Mouse (Mus musculus) urinary bladder, postnatal 14 days (tissue): ENCODE measurements around the gene Srp54b.
"Not testable (repeated sequence)": the region's sequence is repeated elsewhere in the genome, so short reads cannot be mapped to it uniquely, and the experiment has no call there.

Experiments used
- DNase-seq: peaks from one replicate; pipeline ENCODE4 v3.0.0; 2021; ENCODE audit warnings: low spot score

Gene Srp54b

GRCm38 (mm10) chr12:55154559-55155448, at the start of gene Srp54b:
TSS of gene Srp54b (plus strand) at chr12:55155104.
- DNase-seq, result not testable (repeated sequence)

DNA sequence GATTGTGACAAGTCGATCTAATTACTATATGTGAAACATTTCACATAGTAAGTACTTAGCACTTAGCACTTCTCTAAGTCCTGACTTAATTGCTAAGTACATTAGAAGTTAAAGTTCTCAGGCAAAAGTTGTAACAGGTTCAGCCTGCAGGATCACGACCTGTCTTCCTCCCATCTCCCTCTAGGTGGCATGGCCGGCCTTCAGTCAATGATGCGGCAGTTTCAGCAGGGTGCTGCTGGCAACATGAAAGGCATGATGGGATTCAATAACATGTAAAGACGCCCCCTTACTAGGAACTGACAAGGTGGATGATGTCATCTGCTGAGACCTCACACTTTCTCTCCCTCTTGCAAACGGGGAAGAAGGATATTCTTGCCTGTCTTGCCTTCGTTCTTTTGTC, 42.3 kb upstream of the Srp54b start:
- not testable (repeated sequence) for DNase-seq

GRCm38 (mm10) chr12:55124242-55124641, 30.7 kb upstream of the Srp54b start, which contains the start of gene Fam177a:
TSS of gene Fam177a (plus strand) at chr12:55124469.
- DNase-seq, result not testable (repeated sequence)

GRCm38 (mm10) chr12:55124731-55125130, 30.2 kb upstream of the Srp54b start:
- not testable (repeated sequence) for DNase-seq

DNA sequence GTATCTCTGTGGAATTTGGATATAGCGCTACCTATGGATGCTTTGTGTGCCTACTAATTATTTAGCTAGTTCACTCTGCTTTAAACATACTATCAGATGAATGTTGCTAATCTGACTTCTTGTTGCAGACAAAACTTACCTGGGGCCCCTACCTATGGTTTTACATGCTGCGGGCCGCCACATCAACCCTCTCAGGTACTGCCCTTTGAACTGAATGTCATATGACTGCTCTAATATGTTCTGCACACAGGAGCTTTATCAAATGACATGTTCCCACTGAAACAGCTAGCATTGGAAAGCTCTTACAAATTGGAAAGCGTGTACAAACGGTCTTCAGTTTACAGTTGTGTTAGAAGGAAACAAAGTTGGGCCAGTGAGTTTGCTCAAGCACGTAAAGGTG, 19.4 kb upstream of the Srp54b start:
- DNase-seq, result not testable (repeated sequence)

GRCm38 (mm10) chr12:55137859-55138258, 17.0 kb upstream of the Srp54b start:
- DNase-seq, result not testable (repeated sequence)

GRCm38 (mm10) chr12:55155449-55155783, 512 bp downstream of the Srp54b start:
- DNase-seq, result not testable (repeated sequence)

DNA sequence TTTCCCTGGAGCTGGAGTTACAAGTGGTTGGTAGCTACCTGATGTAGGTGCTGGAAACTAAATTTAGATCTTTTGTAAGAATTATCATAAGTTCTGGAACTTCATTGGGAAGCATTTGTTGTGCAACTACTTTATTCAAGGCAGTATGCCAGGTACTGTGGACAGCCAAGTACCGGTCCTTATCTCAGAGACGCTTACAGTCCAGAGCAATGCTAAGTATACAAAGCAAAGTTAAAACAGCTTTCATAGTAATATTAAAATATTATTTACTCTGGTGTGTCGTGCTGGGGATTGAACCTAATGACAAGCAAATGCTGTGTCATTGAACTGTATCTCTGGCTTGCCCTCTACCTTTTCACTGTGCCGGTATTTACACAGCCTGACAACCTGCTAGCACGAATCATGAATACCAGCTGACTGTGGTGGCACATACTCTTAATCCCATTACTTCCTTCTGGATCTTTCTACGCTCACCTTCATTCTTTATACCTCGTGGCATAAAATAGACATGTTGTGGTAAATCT, 12.2 kb downstream of the Srp54b start:
- DNase-seq, result not testable (repeated sequence)

GRCm38 (mm10) chr12:55187686-55188085, 32.8 kb downstream of the Srp54b start:
- DNase-seq, result not testable (repeated sequence)

GRCm38 (mm10) chr12:55189127-55189526, 34.2 kb downstream of the Srp54b start:
- DNase-seq, result not testable (repeated sequence)

- not testable (repeated sequence) for DNase-seq
These were observed 44.4 kb downstream of the Srp54b start, which contains the start of gene 1700047I17Rik2 for GRCm38 (mm10) chr12:55199306-55199705. TSS of gene 1700047I17Rik2 (plus strand) at chr12:55199592.

GRCm38 (mm10) chr12:55199799-55200198, 44.9 kb downstream of the Srp54b start:
- DNase-seq, result not testable (repeated sequence)

- not testable (repeated sequence) for DNase-seq
These were observed 58.0 kb downstream of the Srp54b start for GRCm38 (mm10) chr12:55212944-55213343.

DNA sequence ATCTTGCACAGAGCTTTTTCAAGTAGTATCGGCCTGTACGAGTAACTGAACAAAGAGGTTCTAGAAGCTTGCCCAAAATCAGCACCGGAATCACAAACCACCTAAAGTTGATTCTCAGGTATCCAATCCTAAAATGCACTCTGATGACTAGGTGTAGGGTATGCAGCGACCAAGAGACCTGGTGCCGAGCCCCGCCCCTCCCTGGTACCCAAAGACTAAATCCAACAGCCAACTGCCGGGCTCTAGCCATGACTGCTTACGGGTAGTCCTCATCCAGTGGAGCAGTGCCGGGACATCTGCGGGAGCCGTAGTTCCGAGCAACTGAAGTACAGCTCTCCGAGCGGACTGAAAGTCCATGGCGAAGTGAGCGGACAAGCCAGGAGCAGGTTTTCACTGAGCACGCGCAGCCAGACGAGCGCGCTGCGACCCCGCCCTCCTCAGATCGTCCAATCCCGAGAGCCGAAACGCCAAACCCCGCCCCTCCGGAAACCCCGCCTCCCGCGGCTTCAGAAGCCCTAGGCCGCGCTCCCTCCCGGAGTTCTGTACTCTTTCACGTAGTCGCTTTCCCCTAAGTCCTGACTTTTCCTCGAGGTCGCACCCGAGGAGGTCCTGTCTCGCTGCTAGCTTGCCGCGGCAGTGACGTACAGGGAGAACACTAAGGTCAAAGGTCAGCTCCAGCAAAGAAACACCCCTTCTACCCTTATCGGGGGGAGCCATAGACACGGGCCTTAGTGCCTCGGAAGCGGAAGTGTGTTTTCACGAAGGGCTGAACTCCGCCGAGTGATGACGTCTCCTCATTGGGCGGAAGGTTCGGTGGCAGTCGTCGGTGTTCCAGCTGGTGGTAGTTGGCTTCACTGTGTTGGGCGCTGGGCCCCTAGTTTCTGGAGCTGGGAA, 75.0 kb downstream of the Srp54b start, which contains the start of gene Srp54c:
TSS of gene Srp54c (plus strand) at position 543 of the 894 bp plus-strand sequence.
- DNase-seq, result not testable (repeated sequence)

DNA sequence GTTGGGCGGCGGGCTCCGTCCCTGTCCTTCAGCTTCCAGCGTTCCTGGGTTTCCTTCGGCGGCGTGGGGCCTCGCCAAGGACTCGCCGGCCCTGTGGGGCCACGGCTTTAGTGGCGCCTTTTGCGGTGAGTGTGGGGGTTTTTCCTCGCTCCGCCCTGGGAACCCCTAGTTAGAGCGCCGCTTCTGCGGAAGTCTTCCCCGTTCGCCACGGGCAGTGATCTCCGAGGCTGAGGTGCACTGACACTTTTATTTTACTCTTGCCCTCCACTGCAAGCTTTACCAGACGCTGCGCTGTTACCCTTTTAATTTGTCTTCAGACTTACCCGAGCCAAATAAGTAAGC, 75.6 kb downstream of the Srp54b start:
- DNase-seq, result not testable (repeated sequence)
